Mouse (Mus musculus) cerebellum, adult 8-10 months (tissue): Measurements from ENCODE around the gene Crtc1.

Experiments used
- DNase-seq: peaks from one replicate; pipeline ENCODE4 v3.0.0; 2022

The Crtc1 gene

DNA sequence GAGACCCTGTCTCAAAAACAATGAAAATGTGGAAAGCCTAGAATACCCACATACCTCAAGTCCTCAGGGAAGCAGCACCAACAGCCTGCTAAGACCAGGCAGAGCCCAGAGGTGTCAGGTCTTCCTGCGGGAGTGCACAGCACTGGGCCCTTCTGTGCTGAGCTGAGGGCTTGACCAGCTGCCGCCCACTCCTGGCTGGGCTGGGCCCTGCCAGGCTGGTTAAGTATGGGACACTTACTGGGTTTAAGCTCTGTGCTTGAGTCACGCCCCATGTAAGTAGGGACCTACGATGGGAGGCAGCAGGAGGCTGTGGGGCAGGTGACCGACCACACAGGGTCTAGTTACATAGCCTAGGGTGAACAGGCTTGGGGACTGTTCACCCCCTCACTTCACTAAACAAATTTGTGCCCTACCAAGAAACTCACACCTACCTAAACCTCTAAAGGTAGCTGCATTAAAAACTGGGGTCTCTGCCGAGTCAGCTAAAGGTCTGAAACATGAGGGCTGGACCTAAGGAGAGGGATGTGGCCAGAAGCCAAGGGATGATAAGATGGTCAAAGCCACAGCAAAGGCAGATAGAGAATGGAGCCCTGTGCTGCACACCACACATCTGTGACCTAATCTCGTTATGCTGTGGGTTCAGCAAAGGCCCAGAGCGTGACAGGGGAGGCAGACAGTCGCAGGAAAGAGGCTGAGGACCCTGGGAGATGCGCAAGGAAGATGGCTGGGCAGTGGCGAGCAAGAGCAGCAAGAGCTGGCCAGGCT is 19.3 kb downstream of the Crtc1 start:
- no peak for DNase-seq

DNA sequence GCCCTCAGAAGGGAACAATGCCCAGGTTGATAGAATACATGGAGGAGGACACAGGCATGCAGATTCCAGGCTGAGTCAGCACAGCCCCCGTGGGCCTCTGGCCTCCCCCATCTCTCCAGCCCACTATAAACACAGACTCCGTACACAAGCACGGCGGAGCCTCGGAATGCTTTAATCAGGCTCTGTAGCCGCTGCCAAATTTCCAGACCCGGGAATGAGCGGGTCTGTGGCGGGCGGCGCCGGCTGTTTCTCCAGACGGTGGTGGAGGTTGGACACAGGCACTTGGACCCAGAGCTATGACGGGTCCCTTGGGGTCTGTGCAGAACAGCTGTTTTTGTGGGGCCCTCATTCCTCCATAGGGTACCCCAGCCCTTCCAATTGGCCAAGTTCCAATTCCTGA is 20.4 kb downstream of the Crtc1 start:
- peak; percentile 56 for DNase-seq

DNA sequence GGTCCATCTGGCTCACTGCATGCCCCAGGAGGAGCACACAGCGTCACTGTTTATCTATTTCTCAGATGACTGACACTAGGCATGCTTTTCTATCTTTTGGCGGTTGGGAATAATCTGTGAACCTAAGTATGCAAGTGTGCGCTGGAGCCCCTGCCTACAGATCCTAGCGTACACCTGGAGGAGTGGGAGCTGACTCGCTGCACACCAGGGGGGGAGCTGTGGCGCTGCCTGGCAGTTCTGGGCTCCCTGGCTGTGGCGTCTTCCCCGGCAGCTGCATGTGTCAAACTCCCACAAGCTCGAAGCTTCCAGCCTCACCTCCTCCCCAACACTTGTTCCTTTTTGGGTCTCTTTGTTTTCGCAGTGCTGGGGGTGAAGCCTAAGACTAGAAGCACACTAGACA is 21.5 kb downstream of the Crtc1 start:
- DNase-seq, result no peak

DNA sequence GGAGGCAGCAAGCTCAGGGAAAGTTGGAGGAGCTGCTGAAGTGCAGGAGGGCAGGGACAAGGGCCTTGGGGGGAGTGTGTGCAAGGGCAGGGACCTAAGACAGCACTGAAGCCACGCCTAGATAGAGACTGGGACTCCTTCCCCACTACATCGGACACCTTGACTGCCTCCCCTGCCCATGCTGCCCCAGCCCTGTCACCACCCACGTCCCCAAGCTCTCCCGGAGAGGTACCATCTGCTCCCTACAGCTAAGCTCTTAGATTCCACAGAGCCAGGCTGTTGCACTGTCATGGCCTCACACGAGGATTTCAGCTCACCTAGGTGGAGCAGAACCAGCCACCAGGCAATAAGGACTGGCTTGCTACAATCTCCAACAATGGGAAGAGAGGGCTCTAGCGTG is 22.4 kb downstream of the Crtc1 start:
- DNase-seq, result peak; percentile 66

DNA sequence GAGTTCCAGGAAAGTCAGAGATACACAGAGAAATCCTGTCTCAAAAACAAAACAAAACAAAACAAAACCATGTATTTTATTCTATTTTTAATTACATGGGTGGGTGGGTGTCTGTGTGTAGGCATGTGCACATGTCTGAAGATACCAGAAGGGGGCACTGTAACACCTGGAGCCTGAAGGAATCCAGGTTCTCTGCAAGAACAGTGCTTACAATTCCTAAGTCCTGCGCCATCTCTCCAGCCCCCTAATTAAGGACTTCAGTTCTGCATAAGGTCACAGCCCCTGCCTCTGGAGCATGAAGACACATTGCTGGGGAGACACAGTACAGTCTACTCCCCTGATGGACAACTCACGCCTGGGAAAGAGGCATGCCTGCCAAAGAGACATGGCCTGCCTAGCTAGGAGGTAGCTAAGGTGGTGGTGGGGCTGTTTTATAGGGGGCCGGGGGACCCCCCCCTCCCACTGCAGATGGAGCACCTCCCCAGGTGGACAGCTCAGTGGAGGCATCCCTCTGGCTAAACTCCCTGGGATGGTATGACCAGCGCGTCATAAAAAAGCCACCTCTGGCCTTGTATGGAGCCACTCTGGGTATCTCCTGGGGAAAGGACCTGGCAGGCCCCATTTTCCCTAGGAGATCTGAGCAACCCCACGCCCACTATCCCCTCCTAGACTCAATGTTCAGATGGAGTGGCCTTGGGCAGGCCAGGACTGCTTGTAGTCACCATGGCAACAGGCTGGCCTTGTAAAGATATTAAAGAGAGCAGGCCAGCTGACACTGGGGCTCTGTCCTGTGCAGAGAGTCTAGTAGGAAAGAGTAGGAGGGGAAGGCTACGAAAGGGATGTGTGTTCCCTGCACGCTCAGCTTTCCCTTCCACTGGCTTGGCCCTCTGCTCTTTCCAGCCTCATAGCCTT is 23.6 kb downstream of the Crtc1 start:
- no peak for DNase-seq

DNA sequence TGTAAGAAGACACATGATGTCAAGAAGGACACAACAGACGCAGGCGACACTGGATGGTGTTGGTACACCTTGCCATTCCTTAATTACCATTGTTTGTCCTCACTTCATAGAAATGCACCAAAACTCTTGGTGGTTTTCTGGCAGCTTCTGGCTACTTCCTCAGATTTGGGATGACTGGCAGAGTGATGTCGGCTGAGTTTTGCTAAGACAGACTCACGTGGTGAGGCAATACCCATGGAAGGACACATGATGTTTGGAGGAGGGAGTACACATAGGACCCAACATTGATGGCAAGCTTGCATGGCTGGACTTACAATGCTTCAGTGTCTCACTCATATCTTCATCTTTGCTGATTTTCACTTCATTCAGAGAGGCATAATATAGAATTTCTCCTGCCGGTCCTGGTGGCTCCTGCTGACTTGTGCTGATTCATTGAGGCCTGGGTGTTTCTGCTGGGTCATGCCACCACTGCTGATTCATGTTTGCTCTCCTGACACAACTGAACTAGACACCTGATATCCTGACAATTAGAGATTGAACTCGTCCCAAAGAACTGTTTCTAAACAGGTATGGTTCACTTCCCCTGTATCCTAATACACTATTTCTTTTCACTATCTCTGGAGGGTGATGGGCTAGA is 25.0 kb downstream of the Crtc1 start:
- no peak for DNase-seq

DNA sequence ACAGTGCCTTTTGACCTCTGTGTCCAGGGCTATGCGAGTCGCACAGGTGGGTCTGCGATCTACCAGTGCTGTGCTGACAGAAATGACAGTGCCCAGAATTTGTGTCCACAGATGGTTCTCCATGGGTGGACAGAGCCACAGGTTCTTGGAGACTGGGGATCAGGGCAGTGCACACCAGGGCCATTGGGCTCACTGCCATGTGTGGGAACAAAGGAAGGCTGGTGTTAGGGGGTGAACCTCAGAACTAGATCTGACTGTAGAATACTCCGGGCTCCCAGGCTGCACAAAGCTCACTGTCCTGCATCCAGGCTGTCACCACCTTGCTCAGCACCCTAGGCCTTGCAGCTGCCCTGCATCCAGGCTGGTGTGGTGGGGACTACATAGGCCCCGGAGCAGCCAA is 29.1 kb downstream of the Crtc1 start:
- DNase-seq, result no peak

DNA sequence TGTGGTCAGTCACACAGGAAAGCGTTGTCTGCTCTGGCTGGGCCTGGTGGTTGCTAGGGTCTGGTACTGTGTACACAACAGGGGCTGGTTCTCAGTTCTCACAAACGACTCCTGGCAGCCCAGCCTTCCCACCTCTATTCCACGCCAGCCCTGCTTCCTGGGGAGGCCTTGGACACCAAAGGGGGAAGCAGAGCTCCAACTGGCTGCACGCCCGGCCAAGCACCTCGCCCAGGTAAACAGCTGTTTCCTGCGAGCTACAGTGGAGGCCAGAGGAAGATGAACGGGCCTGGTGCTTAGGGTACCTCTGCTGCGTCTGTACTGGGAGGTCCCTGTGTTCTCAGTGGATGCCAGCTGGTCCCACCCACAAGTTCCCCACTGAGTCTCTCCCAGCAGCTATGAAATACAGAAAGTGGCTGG is 29.9 kb downstream of the Crtc1 start:
- DNase-seq, result no peak

DNA sequence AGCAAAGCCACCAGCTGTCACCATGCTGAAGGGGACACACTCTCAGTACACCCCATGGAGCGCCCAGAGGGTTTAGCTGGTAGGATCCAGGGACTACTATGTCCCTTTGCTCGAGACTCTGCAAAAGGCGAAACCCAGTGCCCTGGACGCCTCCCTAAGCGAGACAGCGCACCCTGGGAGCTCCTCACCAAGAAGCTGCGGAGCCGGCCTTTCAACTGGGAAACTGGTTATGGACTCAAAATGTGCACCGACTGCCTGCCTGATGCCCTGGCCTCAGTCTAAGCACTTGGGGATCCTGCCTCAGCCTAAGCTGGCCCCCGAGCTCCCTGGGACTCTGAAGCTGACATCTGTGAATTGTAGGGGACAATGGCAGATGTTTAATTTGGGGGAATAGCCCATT is 30.4 kb downstream of the Crtc1 start:
- DNase-seq, result no peak

DNA sequence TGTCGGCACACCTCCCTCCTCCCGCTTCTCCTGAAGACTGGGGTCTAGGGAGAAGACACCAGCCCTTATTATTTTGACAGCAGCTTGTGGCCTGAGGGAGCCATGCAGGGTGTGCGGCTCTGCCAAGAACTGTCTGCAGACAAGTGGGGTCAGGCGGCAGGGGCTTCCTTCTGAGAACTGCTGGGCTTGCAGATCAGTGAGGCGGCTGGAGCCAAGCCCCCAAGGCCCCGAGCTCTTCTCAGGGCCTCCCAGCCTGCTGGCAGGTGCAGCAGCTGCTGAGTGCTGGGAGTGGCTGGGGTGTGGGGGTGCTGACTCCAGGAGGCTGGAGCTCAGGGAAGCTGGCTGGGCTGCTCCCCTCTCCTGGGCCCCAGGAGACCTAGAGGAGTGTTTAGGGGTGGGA is 31.1 kb downstream of the Crtc1 start:
- no peak for DNase-seq

DNA sequence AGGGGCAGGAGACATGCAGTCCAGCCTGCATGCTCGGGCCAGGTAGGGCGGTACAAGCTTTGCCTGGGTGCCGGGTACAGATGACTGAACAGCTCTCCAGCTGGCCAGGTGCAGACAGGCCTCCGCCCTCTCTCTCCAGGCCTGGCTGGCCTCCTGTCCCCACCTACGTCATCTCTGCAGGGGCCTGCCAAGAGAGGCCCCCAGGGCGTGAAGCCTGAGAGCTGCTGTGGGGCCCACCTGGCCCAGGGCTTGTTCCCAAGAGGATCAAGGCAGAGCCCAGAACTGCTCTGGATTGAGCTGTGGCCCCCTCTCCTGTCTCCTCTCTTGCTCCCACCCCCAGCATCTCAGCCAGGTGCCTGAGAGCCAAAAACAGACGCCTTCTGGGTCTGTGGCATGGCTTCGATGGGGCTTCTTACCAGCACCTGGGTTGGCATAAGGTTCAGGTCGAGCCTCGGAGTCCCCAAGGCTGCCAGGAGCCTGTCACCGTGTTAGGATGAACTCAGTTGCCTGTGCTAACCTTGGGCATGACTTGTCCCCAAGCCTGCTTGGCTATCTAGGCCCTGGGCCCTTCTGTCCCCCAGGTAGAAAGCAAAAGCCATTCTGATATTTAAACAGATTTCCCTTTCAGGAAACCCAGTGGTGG is 32.8 kb downstream of the Crtc1 start:
- no peak for DNase-seq

DNA sequence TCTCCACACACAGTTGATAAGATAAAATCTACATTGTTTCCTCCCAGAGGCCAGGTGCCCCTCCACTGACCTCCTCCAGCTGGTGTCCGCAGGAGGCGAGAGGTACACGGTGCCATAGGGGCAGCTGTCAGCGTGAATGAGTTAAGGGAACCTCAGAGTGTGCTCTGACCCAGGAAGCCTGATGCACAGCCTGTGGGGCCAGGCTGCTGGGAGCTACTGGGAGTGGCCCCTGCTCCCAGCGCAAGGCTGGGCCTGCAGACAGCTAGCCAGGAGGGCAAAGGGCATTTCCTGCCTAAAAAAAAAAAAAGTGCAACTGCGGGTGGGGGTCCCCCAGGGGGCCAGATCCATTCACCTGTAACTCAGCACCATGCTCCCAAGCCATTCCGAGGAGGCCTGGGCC is 34.2 kb downstream of the Crtc1 start:
- DNase-seq, result no peak

DNA sequence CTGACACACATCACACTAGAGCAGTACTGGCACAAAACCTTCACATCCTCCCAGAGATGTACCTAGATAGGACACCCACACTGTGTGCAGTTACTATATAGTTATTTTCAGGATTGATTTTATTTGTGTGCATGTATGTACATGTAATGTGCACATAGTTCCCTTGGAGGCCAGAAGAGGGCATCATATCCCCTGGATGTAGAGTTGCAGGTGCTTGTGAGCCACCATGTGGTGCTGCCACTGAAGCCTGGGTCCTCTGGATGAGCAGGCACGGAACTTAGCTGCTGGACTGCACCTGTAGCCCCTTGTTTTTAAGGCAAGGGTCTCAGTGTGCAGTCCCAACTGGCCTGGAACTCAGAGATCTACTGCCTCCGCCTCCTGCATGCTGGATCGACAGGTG is 35.2 kb downstream of the Crtc1 start:
- no peak for DNase-seq

DNA sequence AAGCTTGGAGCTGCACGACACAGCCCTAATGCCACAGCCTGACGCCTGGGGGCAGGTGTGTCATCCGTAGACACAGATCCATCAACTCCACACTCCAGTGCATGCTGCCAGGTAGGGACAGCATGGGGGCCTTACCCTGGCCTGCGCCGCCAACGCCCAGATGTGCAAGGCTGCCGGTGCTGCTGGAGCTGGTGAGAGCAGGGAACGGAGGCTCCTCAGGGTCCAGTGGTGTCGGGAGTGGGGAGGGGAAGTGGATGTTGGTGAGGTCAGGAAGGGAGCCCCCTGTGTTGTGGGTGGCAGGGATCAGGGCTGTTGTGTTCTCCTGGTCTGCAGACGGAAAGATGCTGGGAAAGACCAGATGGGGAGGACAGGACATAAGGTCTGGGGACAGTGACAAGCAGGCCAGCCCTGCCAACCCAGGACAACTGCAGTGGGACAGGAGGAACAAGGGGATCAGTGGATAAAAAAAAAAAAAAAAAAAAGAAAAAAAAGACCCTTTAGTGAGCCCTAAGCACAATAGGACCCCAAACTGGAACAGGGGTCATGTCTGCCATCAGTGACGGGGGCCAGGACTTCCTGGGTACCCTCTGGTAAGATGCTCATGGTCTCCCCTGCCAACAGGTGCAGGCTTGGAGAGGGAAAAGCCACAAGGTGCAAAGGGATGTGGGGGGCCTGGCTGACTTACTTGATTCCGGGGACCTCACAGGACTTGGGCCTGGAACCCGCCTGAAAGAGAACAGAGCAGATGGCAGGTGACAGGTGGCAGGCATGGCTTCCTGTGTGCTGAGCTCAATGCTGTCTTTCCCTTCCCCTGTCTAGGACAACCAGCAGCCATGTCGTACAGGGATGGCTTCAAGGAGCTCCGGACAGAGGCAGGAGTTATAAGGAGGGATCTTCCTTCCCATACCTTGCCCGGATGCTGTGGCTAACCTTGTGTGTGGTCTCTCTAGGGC is 41.5 kb downstream of the Crtc1 start:
- peak; percentile 88 for DNase-seq

DNA sequence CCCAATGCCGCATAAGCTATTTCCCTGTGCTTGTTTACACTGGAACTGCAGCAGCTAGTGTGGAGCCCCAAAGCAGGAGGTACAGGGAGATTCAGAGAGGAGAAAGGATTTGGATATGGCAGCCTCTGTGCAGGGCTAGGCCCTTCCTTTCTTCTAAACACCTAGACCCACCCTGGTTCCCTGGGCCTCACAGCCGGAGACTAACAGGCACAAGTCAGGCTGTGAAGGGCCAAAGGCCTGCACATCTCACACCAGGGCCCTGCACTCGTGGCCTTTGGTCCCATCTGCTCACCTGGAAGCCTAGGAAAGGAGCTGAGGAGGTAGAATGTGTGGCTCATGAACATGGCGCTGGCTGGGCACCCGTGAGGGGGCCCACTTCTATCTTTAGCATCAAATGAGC is 43.2 kb downstream of the Crtc1 start:
- peak; percentile 54 for DNase-seq

DNA sequence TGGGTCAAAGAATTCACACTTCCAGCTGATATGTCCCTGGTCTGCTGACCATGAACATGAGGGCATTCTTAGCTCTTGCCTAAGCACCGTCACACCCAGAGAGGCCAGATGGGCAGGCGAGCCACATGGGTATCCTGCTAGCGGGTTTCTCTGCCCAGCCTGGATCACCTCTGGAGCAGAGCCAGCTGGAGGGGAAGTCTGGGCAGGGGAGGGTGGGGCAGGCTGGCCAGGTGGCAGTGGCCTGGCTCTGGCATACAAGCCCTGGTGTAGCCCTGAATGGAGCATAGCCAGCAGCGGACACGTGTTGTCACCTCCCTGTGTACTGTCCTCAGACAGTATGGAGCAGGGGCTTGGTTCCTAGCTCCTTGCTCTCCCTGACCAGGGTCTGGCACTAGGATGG is 43.7 kb downstream of the Crtc1 start:
- peak; percentile 92 for DNase-seq

DNA sequence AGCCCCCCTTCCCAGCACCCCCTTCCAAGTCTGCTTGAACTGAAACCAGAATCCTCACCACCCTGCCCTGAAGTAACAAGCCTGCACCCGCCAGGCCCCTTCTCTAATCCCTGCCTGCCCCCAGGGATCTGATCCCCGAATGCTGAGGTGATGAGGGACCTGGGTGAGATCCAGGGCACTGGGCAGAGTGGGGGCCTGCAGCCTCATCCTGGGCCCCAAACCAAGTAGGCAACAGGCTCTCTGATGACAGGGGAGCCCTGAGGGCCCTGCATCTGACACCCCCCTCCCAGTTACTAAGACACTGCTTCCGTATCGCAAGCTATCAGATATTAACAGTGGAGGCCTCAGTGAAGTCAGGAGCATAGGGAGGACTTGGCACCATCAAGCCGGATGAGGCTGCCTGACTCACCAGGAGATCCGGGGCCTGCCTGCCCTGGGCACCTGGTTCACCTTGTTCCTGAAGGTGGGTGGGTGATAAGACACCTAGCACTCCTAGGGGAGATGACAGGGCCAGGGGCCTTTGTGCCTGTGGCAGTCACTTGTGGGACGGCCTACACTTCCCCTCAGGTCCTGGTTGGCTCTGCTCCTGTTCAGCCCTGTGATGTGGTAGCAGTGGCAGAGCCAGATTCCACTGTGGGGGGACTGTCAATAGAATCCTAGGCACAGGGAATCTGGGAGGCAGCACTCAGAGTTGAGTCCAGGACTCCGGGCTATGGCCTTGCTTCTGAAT is 44.9 kb downstream of the Crtc1 start:
- peak; percentile 46 for DNase-seq

DNA sequence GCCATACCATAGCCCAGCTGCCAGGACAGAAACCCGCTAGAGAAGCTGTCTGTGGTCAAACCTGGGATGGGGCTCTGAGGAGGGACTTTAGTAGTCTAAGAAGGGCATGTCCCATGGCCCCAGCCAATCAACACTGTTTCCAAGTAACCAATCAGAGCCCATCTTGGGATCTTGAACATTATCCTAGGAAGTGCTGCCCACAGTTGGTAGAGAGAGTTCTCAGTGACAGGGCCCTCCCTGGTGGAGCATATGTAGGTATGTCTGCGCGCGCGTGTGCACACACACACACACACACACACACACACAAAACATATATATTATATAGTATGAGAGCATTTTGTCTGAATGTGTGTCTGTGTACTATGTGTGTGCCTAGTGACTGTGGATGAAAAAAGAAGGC is 46.3 kb downstream of the Crtc1 start:
- DNase-seq, result no peak

DNA sequence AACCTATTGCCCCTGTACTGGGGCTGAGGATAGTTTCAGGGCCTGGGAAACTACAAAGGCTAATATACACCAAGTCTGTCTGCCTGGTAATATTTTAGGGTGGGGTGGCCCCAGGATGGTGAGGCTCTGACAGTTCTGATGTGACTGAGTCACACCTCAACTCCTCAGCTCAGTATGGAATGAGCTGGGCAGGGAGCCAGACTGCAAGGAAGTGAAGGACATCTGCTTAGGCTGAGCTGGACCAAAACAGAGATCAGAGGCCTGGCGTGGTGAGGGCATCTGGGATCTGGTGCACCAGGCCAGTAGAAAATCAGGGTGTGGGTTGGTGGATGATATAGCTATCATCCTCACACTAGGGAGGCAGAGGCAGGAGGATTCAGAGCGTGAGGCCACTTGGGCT is 49.7 kb downstream of the Crtc1 start:
- peak; percentile 50 for DNase-seq

DNA sequence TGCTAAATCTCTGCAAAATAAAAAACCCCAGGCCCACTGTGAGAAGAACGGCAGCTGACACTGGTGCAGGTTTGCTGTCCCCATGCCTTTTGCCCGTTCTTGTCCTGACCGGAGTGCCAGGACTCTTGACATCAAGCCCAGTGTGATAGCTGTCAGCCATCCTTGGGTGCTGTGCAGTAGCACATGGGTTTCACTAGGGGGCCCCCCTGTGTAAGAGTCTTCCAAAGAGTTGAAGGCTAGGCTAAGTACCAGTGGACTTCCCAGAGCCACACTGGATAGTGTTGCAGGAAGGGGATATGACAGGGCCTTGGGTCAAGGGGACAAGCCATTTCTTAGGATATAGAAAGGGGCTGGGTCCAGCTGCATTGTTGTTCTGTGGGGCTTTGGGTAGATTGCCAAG is 56.1 kb downstream of the Crtc1 start:
- DNase-seq, result peak; percentile 77

DNA sequence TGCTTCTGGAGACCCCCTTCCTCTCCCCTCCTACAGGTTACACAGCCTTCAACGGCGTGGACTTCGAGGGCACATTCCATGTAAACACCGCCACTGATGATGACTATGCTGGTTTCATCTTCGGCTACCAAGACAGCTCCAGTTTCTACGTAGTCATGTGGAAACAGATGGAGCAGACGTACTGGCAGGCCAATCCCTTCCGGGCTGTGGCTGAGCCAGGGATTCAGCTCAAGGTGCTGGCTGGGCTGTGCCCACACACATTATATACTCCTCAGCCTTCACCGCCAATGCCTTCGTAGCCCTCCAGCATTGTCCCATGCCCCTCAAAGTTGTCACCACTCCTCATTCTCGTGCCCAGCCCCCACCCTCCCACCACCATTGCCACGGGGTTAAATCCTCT is 59.3 kb downstream of the Crtc1 start:
- no peak for DNase-seq
